Mouse (Mus musculus) C2C12 (cell line): ENCODE data around the gene Akt1s1.

Source experiments
- CTCF ChIP-seq: IDR thresholded peaks from one replicate; pipeline ENCODE4 v1.5.1; 2011; ENCODE audit not compliant: control insufficient read depth, insufficient read depth, insufficient read length
- FOSL1 ChIP-seq: IDR thresholded peaks from one replicate; pipeline ENCODE4 v1.8.0; 2011; ENCODE audit warnings: mild to moderate bottlenecking, low read length; ENCODE audit not compliant: poor library complexity, insufficient read depth, severe bottlenecking
- MAX ChIP-seq: IDR thresholded peaks from one replicate; pipeline ENCODE4 v1.6.1; 2011; ENCODE audit warnings: mild to moderate bottlenecking, control low read depth
- MYOG ChIP-seq: IDR thresholded peaks from one replicate; pipeline ENCODE4 v1.6.1; 2011; ENCODE audit not compliant: control insufficient read depth, insufficient read length; ENCODE audit errors: extremely low read depth

DNA sequence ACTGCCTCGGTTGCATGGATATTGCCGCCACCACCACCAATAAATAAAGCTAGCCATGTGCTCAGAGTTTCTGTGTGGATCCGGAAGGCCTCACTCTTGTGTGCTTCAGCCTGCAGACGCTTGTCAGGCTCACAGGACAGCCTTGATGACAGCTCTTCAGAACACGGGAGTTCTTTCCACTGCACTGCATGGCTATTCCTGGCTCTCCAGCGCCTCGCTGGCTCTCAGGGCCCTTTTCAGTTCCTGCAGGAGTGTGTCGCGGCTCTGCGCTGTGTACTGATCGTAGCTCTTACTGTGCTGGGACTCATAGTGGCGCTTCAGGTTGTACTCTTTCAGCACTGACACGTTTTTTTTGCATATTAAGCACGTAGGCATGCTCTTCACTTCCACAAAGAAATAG, 29.0 kb downstream of the Akt1s1 start:
- TF ChIP-seq CTCF: no peak
- no peak for TF ChIP-seq MYOG
- no peak for TF ChIP-seq FOSL1
- TF ChIP-seq MAX: no peak
